In genomic region chr9:105523038-105523437, GRCm38 (mm10) we compare ENCODE assay signal across 12 mouse cellular contexts. TPM values are rescaled to one million over a fixed set of nuclear protein-coding genes. Genes with fewer than 3 reads are reported as not detected.
DNase-seq lines count a peak whose midpoint lies in the region; ATAC-seq and TF ChIP-seq lines count a peak whose summit lies in the region.
"Had no signal": no experiment of that assay in that cellular context is flagged by ENCODE, and none has a peak within 500 bp of the region (broad histone marks: within the 10 kb centered on the region; RNA-seq: fewer than 3 reads in every experiment).

No protein-coding gene starts in this region.

- WGBS in lung, postnatal 0 days: 58% methylated on average over 2 of the region's 2 CpGs
- 38% methylated on average over 2 of the region's 2 CpGs for WGBS in liver, embryonic 13.5 days (ENCODE audit: insufficient replicate concordance)
- 46% methylated on average over 2 of the region's 2 CpGs for WGBS in stomach, postnatal 0 days

- no peaks in the 10 kb centered on the region for H3K36me3 ChIP-seq in lung, postnatal 0 days (ENCODE audit: insufficient read depth, low read length)
- no peaks in the 10 kb centered on the region for H3K36me3 ChIP-seq in liver, embryonic 13.5 days
- no peaks in the 10 kb centered on the region for H3K36me3 ChIP-seq in stomach, postnatal 0 days (ENCODE audit: control insufficient read depth, insufficient read depth, low read length)
- H3K36me3 ChIP-seq: hindbrain, embryonic 12.5 days; kidney, embryonic 15.5 days had no signal

- peaks cover 6% of the 10 kb centered on the region; the same call in 1 of the 2 replicates for H3K4me1 ChIP-seq in lung, postnatal 0 days (ENCODE audit: insufficient read depth, low read depth, low read length)
- H3K4me1 ChIP-seq in liver, embryonic 13.5 days (replicated peaks): peaks cover 48% of the 10 kb centered on the region
- 0 out of 2 replicates have a peak, but pooled peaks cover 2% of the 10 kb centered on the region for H3K4me1 ChIP-seq in stomach, postnatal 0 days (replicated peaks; ENCODE audit: control insufficient read depth, insufficient read depth)

- H3K4me2 ChIP-seq in lung, postnatal 0 days (replicated peaks; ENCODE audit: low read depth, low read length): no peak overlapping the region
- no peak overlapping the region for H3K4me2 ChIP-seq in liver, embryonic 13.5 days
- no peak overlapping the region for H3K4me2 ChIP-seq in stomach, postnatal 0 days (replicated peaks; ENCODE audit: low read depth)
- H3K4me2 ChIP-seq: hindbrain, embryonic 12.5 days; kidney, embryonic 15.5 days had no signal

- DNase-seq in lung, postnatal 0 days (ENCODE audit: low spot score): peak; percentile 6
- no peak for DNase-seq in lung, postnatal 4 days
- DNase-seq in cerebellum, postnatal 14 days: peak; percentile 84 to 87
- no peak for DNase-seq in liver, embryonic 13.5 days
- DNase-seq in stomach, postnatal 0 days (ENCODE audit: low spot score): no peak
- DNase-seq in right cerebral cortex, postnatal 14 days: no peak
- DNase-seq: embryo, embryonic 11 days; forebrain, postnatal 0 days had no signal

- no peak overlapping the region for H3K4me3 ChIP-seq in lung, postnatal 0 days (ENCODE audit: low read depth, low read length)
- no peak overlapping the region for H3K4me3 ChIP-seq in liver, embryonic 13.5 days (replicated peaks)
- no peak overlapping the region for H3K4me3 ChIP-seq in stomach, postnatal 0 days (ENCODE audit: low read depth, low read length)
- H3K4me3 ChIP-seq: hindbrain, embryonic 12.5 days; kidney, embryonic 15.5 days had no signal

- ATAC-seq in lung, postnatal 0 days: no peak
- ATAC-seq in liver, embryonic 13.5 days (ENCODE audit: low read depth): 0 out of 2 replicates have a peak, but pooled peaks have one; percentile 32
- no peak for ATAC-seq in stomach, postnatal 0 days (ENCODE audit: low FRiP score, low TSS enrichment)
- ATAC-seq in megakaryocyte-erythroid progenitor cell, adult 5-6 weeks (replicated peaks; ENCODE audit: low FRiP score, low TSS enrichment, poor library complexity, severe bottlenecking): no peak
- ATAC-seq: forebrain, postnatal 0 days had no signal

- TF ChIP-seq CTCF in lung, postnatal 0 days (IDR thresholded peaks at IDR 0.05): no peak
- TF ChIP-seq CTCF in stomach, postnatal 0 days (IDR thresholded peaks at IDR 0.05; ENCODE audit: low read depth): no peak

- no peaks in the 10 kb centered on the region for H3K27me3 ChIP-seq in lung, postnatal 0 days (replicated peaks; ENCODE audit: insufficient read depth, low read length)
- no peaks in the 10 kb centered on the region for H3K27me3 ChIP-seq in liver, embryonic 13.5 days
- no peaks in the 10 kb centered on the region for H3K27me3 ChIP-seq in stomach, postnatal 0 days (ENCODE audit: control insufficient read depth, insufficient read depth, low read length)
- H3K27me3 ChIP-seq: hindbrain, embryonic 12.5 days; kidney, embryonic 15.5 days had no signal

- no peaks in the 10 kb centered on the region for H3K9me3 ChIP-seq in lung, postnatal 0 days (ENCODE audit: low read length)
- H3K9me3 ChIP-seq in liver, embryonic 13.5 days (replicated peaks): no peaks in the 10 kb centered on the region
- no peaks in the 10 kb centered on the region for H3K9me3 ChIP-seq in stomach, postnatal 0 days (ENCODE audit: control insufficient read depth, low read length)
- H3K9me3 ChIP-seq: hindbrain, embryonic 12.5 days; kidney, embryonic 15.5 days had no signal

- H3K27ac ChIP-seq in lung, postnatal 0 days (ENCODE audit: low read length): no peak overlapping the region
- peak overlapping the region; percentile 70; the same call in 1 of the 2 replicates for H3K27ac ChIP-seq in liver, embryonic 13.5 days
- H3K27ac ChIP-seq in stomach, postnatal 0 days (replicated peaks): 0 out of 2 replicates have a peak overlapping the region, but pooled peaks have one; percentile 53
- H3K27ac ChIP-seq: hindbrain, embryonic 12.5 days; kidney, embryonic 15.5 days; liver, embryonic 14.5 days had no signal

- H3K9ac ChIP-seq in lung, postnatal 0 days (replicated peaks; ENCODE audit: low read depth): no peak overlapping the region
- H3K9ac ChIP-seq in liver, embryonic 13.5 days: no peak overlapping the region
- no peak overlapping the region for H3K9ac ChIP-seq in stomach, postnatal 0 days (ENCODE audit: low read length)
- H3K9ac ChIP-seq: forebrain, postnatal 0 days; hindbrain, embryonic 12.5 days; kidney, embryonic 15.5 days; liver, embryonic 14.5 days had no signal

- no peak for TF ChIP-seq EP300 in lung, postnatal 0 days (IDR thresholded peaks at IDR 0.05)
- no peak for TF ChIP-seq EP300 in stomach, postnatal 0 days (optimal IDR thresholded peaks at IDR 0.05)

RNA-seq across cellular contexts. Expression of gene Atp2c1, which starts 4.1 kb away (rescaled TPM):
- 47.8 and 52.6 TPM in 2 replicates for polyA plus RNA-seq in lung, postnatal 0 days (2015; fragmentation: Nextera tagmentation; extraction: Ambion mirVana)
- polyA plus RNA-seq in liver, embryonic 13.5 days (2015; fragmentation: Nextera tagmentation; extraction: Ambion mirVana): 23.2 and 25.1 TPM in 2 replicates
- 33.2 and 36.6 TPM in 2 replicates for polyA plus RNA-seq in stomach, postnatal 0 days (2015; fragmentation: Nextera tagmentation; extraction: Ambion mirVana)
- 15.2 and 21.4 TPM in 2 replicates for total RNA-seq in megakaryocyte-erythroid progenitor cell, adult 5-6 weeks (2014; fragmentation: Nextera tagmentation)
- total RNA-seq in megakaryocyte-erythroid progenitor cell, adult 5-6 weeks (2017): 81.9 and 83.7 TPM in 2 replicates

Comparison
In these comparisons a context has a peak if more than half of its experiments do, and no peak if none do; other contexts are left out.
1. DNase-seq: peak in lung, postnatal 0 days (single experiment) and cerebellum, postnatal 14 days (2 of 2); none in lung, postnatal 4 days (0 of 2), liver, embryonic 13.5 days (single experiment), stomach, postnatal 0 days (single experiment) and right cerebral cortex, postnatal 14 days (single experiment).